Comparison of ENCODE assay signal across 17 mouse cellular contexts in genomic region chrX:110096976-110097375, GRCm38 (mm10).
"Had no signal": no experiment of that assay in that cellular context is flagged by ENCODE, and none has a peak within 500 bp of the region (broad histone marks: within the 10 kb centered on the region; RNA-seq: fewer than 3 reads in every experiment).

No protein-coding gene starts in this region.

- H3K36me3 ChIP-seq: neural tube, embryonic 12.5 days; neural tube, embryonic 13.5 days; neural tube, embryonic 15.5 days; stomach, embryonic 15.5 days had no signal

- H3K9me3 ChIP-seq: neural tube, embryonic 12.5 days; neural tube, embryonic 13.5 days; neural tube, embryonic 15.5 days; stomach, embryonic 15.5 days had no signal

- H3K9ac ChIP-seq: neural tube, embryonic 12.5 days; neural tube, embryonic 13.5 days; neural tube, embryonic 15.5 days; stomach, embryonic 15.5 days had no signal

- H3K4me3 ChIP-seq: neural tube, embryonic 12.5 days; neural tube, embryonic 13.5 days; neural tube, embryonic 15.5 days; stomach, embryonic 15.5 days had no signal

- H3K4me1 ChIP-seq: neural tube, embryonic 12.5 days; neural tube, embryonic 13.5 days; neural tube, embryonic 15.5 days; stomach, embryonic 15.5 days had no signal

- H3K27me3 ChIP-seq: neural tube, embryonic 12.5 days; neural tube, embryonic 13.5 days; neural tube, embryonic 15.5 days; stomach, embryonic 15.5 days had no signal

- H3K27ac ChIP-seq: neural tube, embryonic 12.5 days; neural tube, embryonic 13.5 days; neural tube, embryonic 15.5 days; stomach, embryonic 15.5 days; stomach, postnatal 0 days had no signal

- DNase-seq: retina, postnatal 1 day; right cerebral cortex, adult 18-20 months; right cerebral cortex, postnatal 14 days; right cerebral cortex, postnatal 25 days; right cerebral cortex, postnatal 4 days; spleen, adult 18-20 months; thymus, adult 18-20 months; thymus, adult 2 months; thymus, postnatal 14 days; thymus, postnatal 25 days; thymus, postnatal 36 days; thymus, postnatal 4 days had no signal
